Mouse (Mus musculus) spleen, postnatal 10 days (tissue): ENCODE measurements at regions not wholly inside any gene's neighbourhood (a gene's known extent, or its start where the extent isn't known, plus 50 kb on each side); places are given as distances from the start of the nearest gene placed in this dataset.
"Not testable (repeated sequence)": the region's sequence is repeated elsewhere in the genome, so short reads cannot be mapped to it uniquely, and the experiment has no call there.

Experiments
- DNase-seq, 2 experiments: peaks; one replicate each; pipeline ENCODE4 v3.0.0; 2021 to 2022; ENCODE audit warnings: low spot score in 2 of 2

DNA sequence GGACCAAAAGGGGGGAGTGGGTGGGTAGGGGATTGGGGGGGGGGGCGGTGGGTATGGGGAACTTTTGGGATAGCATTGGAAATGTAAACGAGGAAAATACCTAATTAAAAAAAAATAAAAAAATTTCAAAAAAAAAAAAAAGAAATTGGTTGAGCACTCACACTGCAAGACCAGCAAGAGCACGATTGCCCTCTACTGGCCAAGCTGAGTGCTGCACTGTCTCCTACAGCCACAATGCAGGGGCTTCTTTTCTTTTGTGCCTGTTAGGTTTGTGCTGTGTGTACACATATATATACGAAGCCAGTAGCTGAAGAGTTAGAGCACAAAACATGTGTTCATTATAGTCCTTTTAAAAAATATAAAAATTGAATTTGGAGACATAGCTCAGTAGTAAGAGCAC, 55.6 kb downstream of the Mup20 start:
- peak in 1 of 2 experiments; percentile 25 for DNase-seq

- DNase-seq: not testable (repeated sequence)
Measured at GRCm38 (mm10) chr4:61989941-61990340, 64.0 kb downstream of the Mup20 start.

DNA sequence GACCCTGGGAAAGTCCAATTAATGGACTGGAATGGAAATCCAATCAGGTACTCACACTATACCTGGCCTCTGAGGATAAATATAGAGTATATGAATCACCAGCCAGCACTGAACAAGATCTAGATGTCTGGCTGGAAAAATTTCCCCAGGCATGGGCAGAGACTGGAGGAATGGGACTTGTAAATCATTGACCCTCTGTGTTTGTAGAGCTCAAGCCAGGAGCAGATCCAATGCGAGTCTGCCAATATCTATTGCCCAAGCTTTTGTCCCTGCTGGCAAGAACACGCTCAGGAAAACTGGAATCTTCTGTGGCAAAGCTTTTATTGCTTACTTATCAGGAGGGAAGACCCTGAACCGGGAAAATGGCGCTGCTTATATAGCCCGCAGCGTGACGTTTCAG, 77.8 kb downstream of the Mup20 start:
- no peak for DNase-seq

DNA sequence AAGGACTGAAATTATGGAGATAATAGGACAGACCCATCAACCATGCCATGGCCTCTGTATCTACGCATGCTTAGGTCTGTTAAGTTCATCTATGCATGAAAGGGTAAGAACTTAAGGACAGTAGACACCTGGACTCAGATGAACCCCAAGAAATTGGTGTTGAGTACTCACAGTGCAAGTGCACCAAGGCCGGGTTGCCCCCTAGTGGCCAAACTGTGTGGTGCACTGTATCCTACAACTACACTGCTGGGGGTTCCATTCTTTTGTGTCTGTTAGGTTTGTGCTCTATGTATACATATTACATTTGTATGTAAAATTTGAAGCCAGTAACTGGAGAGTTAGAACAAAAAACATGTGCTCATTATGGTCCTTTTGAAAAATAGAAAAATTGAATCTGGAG, 80.7 kb downstream of the Mup20 start:
- peak in 1 of 2 experiments; percentile 28 for DNase-seq

GRCm38 (mm10) chr4:61969691-61970090, 84.3 kb downstream of the Mup20 start:
- DNase-seq: no peak

DNA sequence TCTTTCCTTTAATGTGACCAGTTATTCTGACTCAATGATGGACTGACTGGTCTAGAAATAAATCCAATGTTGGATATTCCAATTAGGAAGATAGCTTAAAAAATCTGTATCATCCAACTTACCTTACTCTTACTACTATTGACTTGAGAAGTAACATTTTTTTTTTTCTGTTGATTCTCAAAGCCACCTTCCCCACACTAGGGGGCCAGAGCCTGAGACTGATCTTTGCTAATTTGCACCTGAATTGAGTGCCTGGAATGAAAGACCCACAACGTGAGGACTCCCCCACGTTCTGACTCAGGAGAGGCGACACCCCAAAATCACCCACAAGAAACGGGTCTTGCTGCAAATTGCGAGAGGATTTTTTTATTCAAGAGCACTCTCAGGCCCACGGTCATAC, 86.3 kb downstream of the Mup20 start:
- DNase-seq: not testable (repeated sequence)

GRCm38 (mm10) chr4:61962315-61962714, 91.6 kb downstream of the Mup20 start:
- DNase-seq: no peak
